Comparison of ENCODE assay signal across 24 mouse cellular contexts in genomic region chr6:99253331-99253730, GRCm38 (mm10).
"Had no signal": no experiment of that assay in that cellular context is flagged by ENCODE, and none has a peak within 500 bp of the region (broad histone marks: within the 10 kb centered on the region; RNA-seq: fewer than 3 reads in every experiment).

No protein-coding gene starts in this region.

- H3K4me1 ChIP-seq: hindbrain, embryonic 12.5 days; intestine, embryonic 15.5 days; limb, embryonic 10.5 days; limb, embryonic 12.5 days had no signal

- H3K4me2 ChIP-seq: heart, embryonic 12.5 days; hindbrain, embryonic 12.5 days; hindbrain, embryonic 14.5 days; intestine, embryonic 15.5 days; limb, embryonic 12.5 days had no signal

- H3K9me3 ChIP-seq: heart, embryonic 10.5 days; heart, embryonic 12.5 days; hindbrain, embryonic 10.5 days; hindbrain, embryonic 12.5 days; intestine, embryonic 15.5 days; limb, embryonic 10.5 days; limb, embryonic 12.5 days had no signal

- DNase-seq: gastrocnemius, postnatal 10 days; gastrocnemius, postnatal 25 days; heart, adult 18-20 months; heart, postnatal 10 days; heart, postnatal 4 days; kidney, adult 18-20 months; kidney, adult 8-10 months; kidney, postnatal 10 days; kidney, postnatal 4 days; liver had no signal

- H3K36me3 ChIP-seq: heart, embryonic 10.5 days; heart, embryonic 12.5 days; hindbrain, embryonic 10.5 days; hindbrain, embryonic 12.5 days; intestine, embryonic 15.5 days; limb, embryonic 10.5 days; limb, embryonic 12.5 days had no signal

- H3K4me3 ChIP-seq: gastrocnemius, adult 2 months; heart, embryonic 10.5 days; heart, embryonic 12.5 days; hindbrain, embryonic 10.5 days; hindbrain, embryonic 12.5 days; intestine, embryonic 15.5 days; layer of hippocampus, adult 2 months; left cerebral cortex, adult 2 months; limb, embryonic 10.5 days; limb, embryonic 12.5 days had no signal

- H3K27me3 ChIP-seq: heart, embryonic 12.5 days; hindbrain, embryonic 12.5 days; intestine, embryonic 15.5 days; limb, embryonic 12.5 days had no signal

- ATAC-seq: hindbrain, embryonic 16.5 days; inflammation-experienced regulatory T-cells, adult 6 months; intestine, embryonic 15.5 days; intestine, postnatal 0 days had no signal

- H3K9ac ChIP-seq: heart, embryonic 12.5 days; hindbrain, embryonic 12.5 days; hindbrain, embryonic 14.5 days; intestine, embryonic 15.5 days; limb, embryonic 12.5 days had no signal

- H3K27ac ChIP-seq: gastrocnemius, adult 2 months; heart, embryonic 10.5 days; hindbrain, embryonic 10.5 days; hindbrain, embryonic 12.5 days; hindbrain, embryonic 14.5 days; intestine, embryonic 15.5 days; layer of hippocampus, adult 2 months; left cerebral cortex, adult 2 months; limb, embryonic 10.5 days; limb, embryonic 12.5 days had no signal
